Comparison of ENCODE assay signal across 16 mouse cellular contexts in genomic region chr1:89595421-89595820, GRCm38 (mm10).
DNase-seq lines count a peak whose midpoint lies in the region.
"Had no signal": no experiment of that assay in that cellular context is flagged by ENCODE, and none has a peak within 500 bp of the region (broad histone marks: within the 10 kb centered on the region; RNA-seq: fewer than 3 reads in every experiment).

No protein-coding gene starts in this region.

- H3K27ac ChIP-seq in brown adipose tissue, adult 24 weeks (replicated peaks; ENCODE audit: low read depth, low read length) = peak overlapping the region; percentile 15; the same call in 1 of the 2 replicates
- H3K27ac ChIP-seq: limb, embryonic 15.5 days; midbrain, embryonic 13.5 days; stomach, embryonic 15.5 days had no signal

- H3K4me3 ChIP-seq in brown adipose tissue, adult 24 weeks (ENCODE audit: insufficient read depth, low read depth, low read length) = no peak overlapping the region
- H3K4me3 ChIP-seq: embryonic facial prominence, embryonic 15.5 days; limb, embryonic 15.5 days; midbrain, embryonic 13.5 days; stomach, embryonic 15.5 days had no signal

- H3K4me1 ChIP-seq in brown adipose tissue, adult 24 weeks (ENCODE audit: control insufficient read depth, insufficient read depth, insufficient read length, low read length) = peaks cover 38% of the 10 kb centered on the region
- H3K4me1 ChIP-seq: stomach, embryonic 15.5 days had no signal

- intact Hi-C loops in gastrocnemius, postnatal 14 days (cut with DNase I; ENCODE audit: low total_unique reads) = no loop called here

- peak; percentile 74 to 77 for DNase-seq in heart, adult 18-20 months
- DNase-seq in heart, postnatal 4 days = no peak
- DNase-seq in gastrocnemius, postnatal 14 days = peak; percentile 47
- peak; percentile 36 for DNase-seq in lung, postnatal 25 days (ENCODE audit: low spot score)
- no peak for DNase-seq in neural tube, embryonic 10.5 days (ENCODE audit: extremely low spot score, low spot score)
- DNase-seq in layer of hippocampus, adult 9-11 months = no peak
- DNase-seq: adrenal gland, postnatal 25 days; cerebellum, adult 9-11 months; kidney, adult 18-20 months; kidney, postnatal 4 days; thymus, adult 2 months had no signal

Comparison
In these comparisons a context has a peak if more than half of its experiments do, and no peak if none do; other contexts are left out.
1. DNase-seq: peak in heart, adult 18-20 months (2 of 2), gastrocnemius, postnatal 14 days (single experiment) and lung, postnatal 25 days (single experiment); none in heart, postnatal 4 days (single experiment), neural tube, embryonic 10.5 days (single experiment) and layer of hippocampus, adult 9-11 months (single experiment).